Mouse (Mus musculus) liver, embryonic 14.5 days (tissue): ENCODE results near the gene Tmem102. TPM values are rescaled to one million over a fixed set of nuclear protein-coding genes. Genes with fewer than 3 reads are reported as not detected.

ENCODE experiments used
- ATAC-seq: fragments of 200-750 bp; cut with Nextera tagmentation; 2 replicates; pipeline ENCODE4 v1.8.0; 2017; ENCODE audit warnings: moderate number of reproducible peaks, mild to moderate bottlenecking, moderate library complexity; ENCODE audit not compliant: insufficient read depth
- DNase-seq, 3 experiments: peaks; one replicate each; pipeline ENCODE4 v3.0.0-alpha.2; 2012 to 2013; ENCODE audit warnings: low read depth in 3 of 3, low spot score in 3 of 3
- H3K27ac ChIP-seq: fragments of 300-500 bp; sonication (generic); 2 replicates; pipeline ENCODE4 v1.5.1; 2014; ENCODE audit warnings: moderate library complexity, mild to moderate bottlenecking, control low read depth, inconsistent platforms
- H3K27me3 ChIP-seq: fragments of 300-500 bp; sonication (generic); 2 replicates; pipeline ENCODE4 v1.6.1; 2014; ENCODE audit warnings: mild to moderate bottlenecking, low read length, moderate library complexity; ENCODE audit not compliant: control insufficient read depth, insufficient read depth
- H3K36me3 ChIP-seq: fragments of 300-500 bp; sonication (generic); replicated peaks from 2 replicates; pipeline ENCODE4 v1.6.1; 2014; ENCODE audit warnings: low read depth; ENCODE audit not compliant: control insufficient read depth, insufficient read depth
- H3K4me1 ChIP-seq, 2 experiments: fragments of 200-500 bp in 1 of 2; fragments of 300-500 bp in 1 of 2; sonication (generic) in 1 of 2; replicated peaks; 2 replicates each; pipeline ENCODE4 v1.6.1; 2012 to 2014; ENCODE audit warnings: antibody characterized with exemption in 1 of 2, inconsistent platforms in 1 of 2, low read length in 1 of 2; ENCODE audit not compliant: control insufficient read depth in 2 of 2, insufficient read depth in 2 of 2
- H3K4me2 ChIP-seq: fragments of 300-500 bp; sonication (generic); 2 replicates; pipeline ENCODE4 v1.6.1; 2014; ENCODE audit warnings: low read depth, mild to moderate bottlenecking, control low read depth, moderate library complexity
- H3K4me3 ChIP-seq, 2 experiments: fragments of 200-500 bp in 1 of 2; fragments of 300-500 bp in 1 of 2; sonication (generic) in 1 of 2; 2 replicates each; pipeline ENCODE4 v1.5.1; 2012 to 2014; ENCODE audit warnings: low read depth in 2 of 2, low read length in 2 of 2, mild to moderate bottlenecking in 2 of 2, control low read depth in 1 of 2, inconsistent platforms in 1 of 2, moderate library complexity in 1 of 2; ENCODE audit not compliant: insufficient read depth in 1 of 2
- H3K9ac ChIP-seq: fragments of 300-500 bp; sonication (generic); replicated peaks from 2 replicates; pipeline ENCODE4 v1.6.1; 2014; ENCODE audit warnings: mild to moderate bottlenecking, control low read depth, moderate library complexity
- H3K9me3 ChIP-seq: fragments of 300-500 bp; sonication (generic); 2 replicates; pipeline ENCODE4 v1.6.1; 2016; ENCODE audit warnings: low read length, mixed read lengths; ENCODE audit not compliant: control insufficient read depth
- CTCF ChIP-seq: IDR thresholded peaks from 2 replicates; pipeline ENCODE4 v1.5.1; 2016; ENCODE audit warnings: antibody characterized with exemption, low read depth, control low read depth
- EP300 ChIP-seq: IDR thresholded peaks from 2 replicates; pipeline ENCODE4 v1.6.1; 2016; ENCODE audit warnings: antibody characterized with exemption, low read depth
- WGBS: fragments of 180-500 bp; shearing (Covaris S2); extraction: QIAGEN DNeasy Blood & Tissue Kit; methylation state at CpG from one replicate; pipeline ENCODE4 v1.1.7; 2014; ENCODE audit not compliant: insufficient replicate concordance; 5-methylcytosine and 5-hydroxymethylcytosine counted together
- polyA plus RNA-seq, 2 experiments: library from polyadenylated mRNA; depleted of rRNA in 1 of 2; stranded (reverse) in 1 of 2; unstranded in 1 of 2; fragments of >200 nt; fragmentation: Nextera tagmentation in 1 of 2; extraction: Ambion mirVana in 1 of 2; gene quantifications; 2 replicates each; pipeline versions ENCODE4 v1.2.1 to v1.2.3; 2012 to 2014

The Tmem102 gene
- polyA plus RNA-seq, 2 experiments, result 0.25 to 0.57 TPM

- DNase-seq (no peak), ATAC-seq (no peak)
- Histone ChIP-seq H3K9me3 (no peaks in the 10 kb centered on the region), H3K4me3 (peak overlapping the region in 1 of 2 experiments; percentile 79; a peak in 3 of 4 replicates), H3K27ac (no peak overlapping the region; the same call in 1 of the 2 replicates), H3K27me3 (no peaks in the 10 kb centered on the region), H3K36me3 (0 out of 2 replicates have a peak, but pooled peaks cover 5% of the 10 kb centered on the region), H3K4me1 (peaks cover 23 to 24% of the 10 kb centered on the region in 2 experiments), H3K4me2 (peak overlapping the region; percentile 82), H3K9ac (no peak overlapping the region; the same call in none of the 2 replicates)
- WGBS, result 74% methylated on average over 14 of the region's 14 CpGs
- TF ChIP-seq EP300 (no peak), CTCF (no peak)
Observed at GRCm38 (mm10) chr11:69760160-69760900, 45.1 kb downstream of the Tmem102 start.

GRCm38 (mm10) chr11:69758971-69759721 lies 46.3 kb downstream of the Tmem102 start:
- DNase-seq (peak; percentile 90 to 92 (median 91)), ATAC-seq (peak; percentile 84)
- Histone ChIP-seq H3K4me2 (peak overlapping the region; percentile 82), H3K4me3 (peak overlapping the region; percentile 78 to 79), H3K27me3 (no peaks in the 10 kb centered on the region), H3K9ac (peak overlapping the region; percentile 76), H3K27ac (peak overlapping the region; percentile 97), H3K4me1 (peaks cover 27 to 32% of the 10 kb centered on the region in 2 experiments), H3K36me3 (0 out of 2 replicates have a peak, but pooled peaks cover 5% of the 10 kb centered on the region), H3K9me3 (no peaks in the 10 kb centered on the region)
- TF ChIP-seq CTCF, result no peak
- no peak for TF ChIP-seq EP300
- under 1% methylated on average over 37 of the region's 37 CpGs for WGBS

GRCm38 (mm10) chr11:69758478-69758970 lies 46.9 kb downstream of the Tmem102 start, which contains the start of gene Polr2a:
Gene Polr2a (minus strand): TSS chr11:69758637.
- H3K9ac ChIP-seq, result peak within 1 kb of the TSS; percentile 92
- TF ChIP-seq EP300, result peak; percentile 72
- peak; percentile 17; the same call in 1 of the 2 replicates for TF ChIP-seq CTCF

GRCm38 (mm10) chr11:69758090-69758456 lies 47.4 kb downstream of the Tmem102 start:
- Histone ChIP-seq H3K27me3 (no peaks in the 10 kb centered on the region), H3K4me3 (peak overlapping the region; percentile 79 to 88), H3K9me3 (no peaks in the 10 kb centered on the region), H3K9ac (peak overlapping the region; percentile 92), H3K4me1 (peaks cover 35 to 37% of the 10 kb centered on the region in 2 experiments), H3K4me2 (peak overlapping the region; percentile 82), H3K27ac (peak overlapping the region; percentile 97), H3K36me3 (peaks cover 5% of the 10 kb centered on the region; the same call in 1 of the 2 replicates)
- DNase-seq (peak; percentile 87 to 91 (median 90)), ATAC-seq (peak; percentile 80)
- under 1% methylated on average over 26 of the region's 26 CpGs for WGBS
- no peak for TF ChIP-seq EP300
- no peak for TF ChIP-seq CTCF

More at GRCm38 (mm10) chr11:69758478-69758970, 46.9 kb downstream of the Tmem102 start, which contains the start of gene Polr2a:
- H3K4me2 ChIP-seq, result peak within 1 kb of the TSS; percentile 82
- DNase-seq (peak; percentile 94 to 96 (median 95)), ATAC-seq (peak; percentile 92)
- H3K27me3 ChIP-seq, result no peaks in the 10 kb centered on the region
- WGBS, result under 1% methylated on average over 33 of the region's 36 CpGs
- peaks cover 32 to 34% of the 10 kb centered on the region in 2 experiments for H3K4me1 ChIP-seq
- H3K4me3 ChIP-seq, result peak within 1 kb of the TSS; percentile 79 to 88
- 0 out of 2 replicates have a peak, but pooled peaks cover 5% of the 10 kb centered on the region for H3K36me3 ChIP-seq
- H3K9me3 ChIP-seq, result no peaks in the 10 kb centered on the region
- peak within 1 kb of the TSS; percentile 97 for H3K27ac ChIP-seq
